ENCODE assay signal across 12 mouse cellular contexts in the genomic region with DNA sequence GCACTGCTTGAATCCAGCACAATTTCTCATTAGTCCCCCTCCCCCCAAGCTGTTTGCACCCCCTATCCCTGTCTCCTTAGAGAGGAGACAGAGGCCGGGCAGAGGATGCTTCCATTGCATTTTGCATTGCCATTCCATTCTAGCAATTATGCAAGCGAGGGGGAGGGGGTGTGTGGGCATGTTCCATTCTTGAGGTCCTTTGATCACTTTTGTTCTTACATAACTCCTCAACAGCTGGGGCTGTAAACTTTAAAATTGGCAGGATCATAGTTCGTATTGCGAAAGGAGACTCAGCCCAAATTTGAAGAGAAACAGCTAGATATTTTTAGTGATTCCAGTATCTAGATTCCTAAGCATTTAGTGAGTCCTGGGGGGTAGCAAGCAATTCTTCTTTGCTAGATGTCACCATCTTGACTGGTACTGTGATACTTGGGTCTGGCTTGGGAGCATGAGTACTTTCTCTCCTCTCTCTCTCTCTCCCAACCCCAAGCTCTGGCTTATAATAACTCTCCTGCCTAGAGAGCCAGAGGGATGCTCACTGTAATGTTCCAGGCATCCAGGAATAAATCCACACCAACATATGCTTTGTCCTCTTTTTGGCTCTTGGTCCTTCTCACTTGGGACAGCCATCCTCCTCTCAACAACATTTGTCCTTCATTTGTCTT.
DNase-seq lines count a peak whose midpoint lies in the region; ATAC-seq lines count a peak whose summit lies in the region.
"Had no signal": no experiment of that assay in that cellular context is flagged by ENCODE, and none has a peak within 500 bp of the region (broad histone marks: within the 10 kb centered on the region; RNA-seq: fewer than 3 reads in every experiment).

No protein-coding gene starts in this region.

- DNase-seq in adrenal gland, postnatal 10 days = peak; percentile 22
- no peak for DNase-seq in adrenal gland, adult 18-20 months (ENCODE audit: low spot score in 2 of 2)
- peak; percentile 16 to 43 for DNase-seq in kidney, postnatal 25 days
- DNase-seq in kidney, postnatal 14 days = no peak
- DNase-seq in gastrocnemius, postnatal 10 days = peak; percentile 13
- no peak for DNase-seq in cerebellum, adult 9-11 months
- no peak for DNase-seq in spleen, postnatal 14 days (ENCODE audit: low spot score in 2 of 2)
- DNase-seq: cerebellum, adult 2 months; right cerebral cortex, postnatal 14 days had no signal

- ATAC-seq in megakaryocyte progenitor cell, adult 5-6 weeks (replicated peaks; ENCODE audit: poor library complexity) = peak; percentile 58
- ATAC-seq: intestine, postnatal 0 days; midbrain, embryonic 13.5 days had no signal

Comparison
In these comparisons a context has a peak if more than half of its experiments do, and no peak if none do; other contexts are left out.
1. DNase-seq: peak in adrenal gland, postnatal 10 days (single experiment), kidney, postnatal 25 days (2 of 2) and gastrocnemius, postnatal 10 days (single experiment); none in adrenal gland, adult 18-20 months (0 of 2), kidney, postnatal 14 days (single experiment), cerebellum, adult 9-11 months (single experiment) and spleen, postnatal 14 days (0 of 2).